Mouse (Mus musculus) CD4-positive, CD25-positive, alpha-beta regulatory T cell, adult 2 months (primary cell): ENCODE results near the gene Cdk5r2.
A peak's percentile ranks its signal among the peaks of the same experiment; 100 is the strongest.
"Not testable (repeated sequence)": the region's sequence is repeated elsewhere in the genome, so short reads cannot be mapped to it uniquely, and the experiment has no call there.

Experiments used
- DNase-seq: peaks from one replicate; pipeline ENCODE4 v3.0.0-alpha.2; 2012; ENCODE audit warnings: low read depth, low spot score

Cdk5r2 gene

GRCm38 (mm10) chr1:74854306-74855056, at the start of gene Cdk5r2:
Gene Cdk5r2 (plus strand): TSS chr1:74854934.
- peak; percentile 80 for DNase-seq

GRCm38 (mm10) chr1:74805340-74805835, 49.3 kb upstream of the Cdk5r2 start:
- no peak for DNase-seq

- DNase-seq = no peak
Measured at GRCm38 (mm10) chr1:74805843-74806242, 48.9 kb upstream of the Cdk5r2 start.

GRCm38 (mm10) chr1:74806360-74807311, 48.1 kb upstream of the Cdk5r2 start:
- DNase-seq = peak; percentile 87

- DNase-seq = no peak
Measured at GRCm38 (mm10) chr1:74807551-74808071, 47.1 kb upstream of the Cdk5r2 start.

- peak; percentile 93 for DNase-seq
Measured at GRCm38 (mm10) chr1:74808078-74808477, 46.7 kb upstream of the Cdk5r2 start.

GRCm38 (mm10) chr1:74809007-74809406, 45.7 kb upstream of the Cdk5r2 start:
- peak; percentile 28 for DNase-seq

GRCm38 (mm10) chr1:74814931-74815647, 39.6 kb upstream of the Cdk5r2 start:
- DNase-seq = peak; percentile 39

GRCm38 (mm10) chr1:74815965-74816364, 38.8 kb upstream of the Cdk5r2 start:
- DNase-seq = not testable (repeated sequence)

GRCm38 (mm10) chr1:74816612-74817199, 38.0 kb upstream of the Cdk5r2 start:
- DNase-seq = peak; percentile 94

- DNase-seq = no peak
Measured at GRCm38 (mm10) chr1:74817219-74817618, 37.5 kb upstream of the Cdk5r2 start.

- DNase-seq = no peak
Measured at GRCm38 (mm10) chr1:74818509-74818908, 36.2 kb upstream of the Cdk5r2 start.

GRCm38 (mm10) chr1:74823598-74823997, 31.1 kb upstream of the Cdk5r2 start:
- not testable (repeated sequence) for DNase-seq

GRCm38 (mm10) chr1:74824518-74825302, 30.0 kb upstream of the Cdk5r2 start:
- DNase-seq = no peak

GRCm38 (mm10) chr1:74830061-74830460, 24.7 kb upstream of the Cdk5r2 start:
- no peak for DNase-seq

- DNase-seq = no peak
Measured at GRCm38 (mm10) chr1:74833255-74833654, 21.5 kb upstream of the Cdk5r2 start.

- no peak for DNase-seq
Measured at GRCm38 (mm10) chr1:74843090-74843489, 11.6 kb upstream of the Cdk5r2 start.

GRCm38 (mm10) chr1:74846341-74846740, 8.4 kb upstream of the Cdk5r2 start:
- DNase-seq = no peak

GRCm38 (mm10) chr1:74848946-74849345, 5.8 kb upstream of the Cdk5r2 start:
- DNase-seq = no peak

- DNase-seq = no peak
Measured at GRCm38 (mm10) chr1:74850251-74850650, 4.5 kb upstream of the Cdk5r2 start.
